Mouse (Mus musculus): ENCODE data around the gene Ifne. TPM values are rescaled to one million over a fixed set of nuclear protein-coding genes. Genes with fewer than 3 reads are reported as not detected.

Ifne gene
- polyA plus RNA-seq, 1 experiment from 2014 or later = not detected

DNA sequence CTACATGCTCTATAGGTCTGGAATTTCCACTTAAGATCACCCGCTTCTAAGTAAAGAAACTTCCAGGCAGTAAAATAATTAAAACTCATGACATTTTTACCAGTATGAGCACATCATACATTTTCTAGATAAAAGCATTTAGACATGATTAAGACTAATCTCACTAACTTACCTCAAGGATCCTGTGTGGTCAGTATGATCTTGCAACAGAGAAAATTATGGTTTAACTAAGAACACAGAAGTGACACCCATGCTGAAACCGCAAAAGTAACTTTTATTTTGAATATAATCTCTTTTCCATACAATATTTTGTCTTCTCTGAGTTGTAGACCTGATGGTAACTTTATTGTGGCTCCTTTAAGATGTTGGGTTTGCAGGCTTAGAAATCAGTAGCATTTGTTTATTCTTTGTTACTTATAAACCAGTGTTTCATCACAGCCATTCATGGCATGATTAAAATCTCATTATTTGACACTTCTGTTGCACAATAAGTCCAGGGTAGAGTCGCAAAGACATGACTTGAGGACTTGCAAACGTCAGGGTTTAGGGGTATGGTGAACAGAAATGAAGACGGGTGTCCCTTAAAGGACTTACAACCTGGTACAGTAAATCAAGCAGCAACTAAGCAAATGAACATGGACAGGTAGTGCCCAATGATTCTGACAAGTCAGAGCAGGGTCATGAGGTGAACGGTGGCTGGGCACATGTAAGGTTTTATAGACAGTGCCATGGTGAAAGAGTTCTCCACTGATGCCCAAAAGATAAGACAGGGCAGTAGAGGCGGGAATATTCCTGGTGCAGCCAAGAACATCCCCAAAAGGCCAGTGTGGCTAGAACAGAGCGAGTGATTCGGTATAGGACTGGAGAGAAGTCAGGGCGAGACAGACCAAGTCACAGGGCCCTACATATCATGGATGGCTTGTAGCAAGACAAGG lies 29.9 kb upstream of the Ifne start:
- Histone ChIP-seq H3K4me1 (no peaks in the 10 kb centered on the region), H3K27me3 (replicated peaks) (no peaks in the 10 kb centered on the region), H3K36me3 (no peaks in the 10 kb centered on the region), H3K4me2 (no peak overlapping the region), H3K9me3 (no peaks in the 10 kb centered on the region), H3K4me3 (replicated peaks) (no peak overlapping the region), H3K27ac (no peak overlapping the region), H3K9ac (no peak overlapping the region)
- ATAC-seq (ENCODE audit: insufficient read depth, low FRiP score, low read depth) = no peak
- 80% methylated on average over 10 of the region's 10 CpGs for WGBS

DNA sequence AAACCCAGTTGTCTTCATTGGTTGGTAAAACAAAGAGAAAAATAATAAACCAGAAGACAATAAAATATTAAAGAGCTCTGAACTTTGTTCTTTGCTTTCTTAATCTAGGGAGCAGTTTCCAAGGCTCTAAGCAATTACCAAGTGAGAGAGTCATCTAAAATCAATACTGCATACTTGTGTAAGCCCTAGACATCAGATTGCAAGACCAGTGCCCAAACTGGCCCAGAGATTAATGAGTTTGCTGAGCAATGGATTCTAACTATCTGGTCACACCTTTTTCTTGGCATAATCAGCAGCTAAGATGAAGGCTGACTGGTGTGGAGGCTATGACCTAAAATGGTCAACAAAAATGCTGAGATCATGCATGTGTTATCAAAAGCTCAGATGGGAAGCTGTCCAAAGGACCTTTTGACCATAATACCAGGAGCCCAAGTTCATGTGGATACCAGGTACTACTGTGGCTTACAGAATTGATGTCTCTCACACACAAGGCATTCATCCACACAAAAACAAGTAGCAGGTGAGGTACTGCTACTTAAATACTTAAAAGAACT lies 13.3 kb upstream of the Ifne start:
- Histone ChIP-seq H3K27ac (no peak overlapping the region), H3K9me3 (no peaks in the 10 kb centered on the region), H3K36me3 (no peaks in the 10 kb centered on the region), H3K27me3 (replicated peaks) (no peaks in the 10 kb centered on the region), H3K4me2 (no peak overlapping the region), H3K4me1 (no peaks in the 10 kb centered on the region), H3K9ac (no peak overlapping the region), H3K4me3 (replicated peaks) (no peak overlapping the region)
- peak; percentile 60 for ATAC-seq (ENCODE audit: insufficient read depth, low FRiP score, low read depth)

DNA sequence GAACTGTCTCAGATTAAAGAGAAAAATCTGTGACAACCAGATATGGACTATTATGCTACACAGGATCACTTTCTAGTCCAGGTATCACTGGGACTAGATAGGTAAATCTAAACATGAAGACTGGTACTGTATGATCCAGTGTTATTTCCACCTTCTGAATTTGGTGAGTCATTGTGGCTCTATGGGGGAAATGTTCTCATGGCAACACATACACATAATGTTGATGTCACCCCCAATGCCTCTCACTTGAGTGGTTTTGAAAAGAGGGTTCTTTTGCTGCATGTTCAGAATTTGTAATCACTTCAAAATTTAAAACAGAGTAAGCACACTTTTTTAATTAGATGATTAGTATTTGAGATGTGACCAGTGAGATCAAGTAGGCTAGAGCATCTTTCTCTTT lies 8.2 kb upstream of the Ifne start:
- H3K9ac ChIP-seq = no peak overlapping the region
- no peaks in the 10 kb centered on the region for H3K9me3 ChIP-seq
- H3K4me3 ChIP-seq (replicated peaks) = no peak overlapping the region
- H3K27ac ChIP-seq = no peak overlapping the region
- no peaks in the 10 kb centered on the region for H3K36me3 ChIP-seq
- no peaks in the 10 kb centered on the region for H3K27me3 ChIP-seq (replicated peaks)
- ATAC-seq (ENCODE audit: insufficient read depth, low FRiP score, low read depth) = no peak
- H3K4me2 ChIP-seq = no peak overlapping the region
- H3K4me1 ChIP-seq = no peaks in the 10 kb centered on the region

DNA sequence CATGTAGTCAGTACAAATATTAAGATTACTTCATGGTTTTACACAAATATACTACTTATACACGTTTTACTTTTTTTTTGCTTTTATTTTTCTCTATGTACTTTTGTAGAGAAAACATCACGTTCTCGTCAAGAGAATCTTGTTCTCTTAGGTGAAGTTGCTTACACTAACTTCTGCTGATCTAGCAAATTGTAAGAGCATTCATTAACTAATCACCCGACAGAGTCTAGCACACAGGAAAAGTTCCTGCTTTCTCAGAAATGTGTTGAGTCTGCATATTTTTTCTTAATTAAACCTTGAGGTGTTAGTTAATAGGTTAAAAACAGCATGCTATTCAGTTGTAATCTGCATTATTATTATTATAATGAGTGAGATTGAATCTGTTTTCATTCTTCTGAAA lies 1.2 kb downstream of the Ifne start:
- Histone ChIP-seq H3K36me3 (no peaks in the 10 kb centered on the region), H3K9me3 (no peaks in the 10 kb centered on the region), H3K4me3 (replicated peaks) (no peak overlapping the region), H3K27ac (no peak overlapping the region), H3K9ac (no peak overlapping the region), H3K4me1 (0 out of 2 replicates have a peak, but pooled peaks cover 2% of the 10 kb centered on the region), H3K27me3 (replicated peaks) (no peaks in the 10 kb centered on the region), H3K4me2 (no peak overlapping the region)
- WGBS = 61% methylated on average over 4 of the region's 4 CpGs
- ATAC-seq (ENCODE audit: insufficient read depth, low FRiP score, low read depth) = no peak

DNA sequence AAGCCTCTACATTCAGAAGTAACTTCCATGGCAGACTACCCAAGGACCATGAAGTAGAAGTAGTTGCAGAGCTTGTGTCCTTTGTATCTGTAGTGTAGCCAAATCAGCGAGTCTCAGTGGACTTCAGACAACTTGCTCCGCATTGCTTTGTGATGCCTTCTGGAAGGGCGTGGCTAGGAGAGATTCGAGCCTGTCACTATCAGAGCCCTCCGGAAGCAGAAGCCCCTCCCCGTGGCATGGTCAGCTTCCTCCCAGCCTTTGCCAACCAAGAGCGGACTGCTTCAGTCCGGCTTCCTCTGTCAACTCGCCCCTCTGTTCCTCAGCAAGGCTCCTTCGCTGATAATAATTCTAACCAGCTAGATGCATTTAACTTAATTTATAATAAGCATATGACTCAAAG lies 1.8 kb downstream of the Ifne start:
- Histone ChIP-seq H3K27ac (no peak overlapping the region), H3K4me1 (0 out of 2 replicates have a peak, but pooled peaks cover 2% of the 10 kb centered on the region), H3K27me3 (replicated peaks) (no peaks in the 10 kb centered on the region), H3K9me3 (no peaks in the 10 kb centered on the region), H3K4me3 (replicated peaks) (no peak overlapping the region), H3K36me3 (no peaks in the 10 kb centered on the region), H3K9ac (no peak overlapping the region), H3K4me2 (no peak overlapping the region)
- 45% methylated on average over 10 of the region's 10 CpGs for whole genome bisulfite sequencing
- ATAC-seq (ENCODE audit: insufficient read depth, low FRiP score, low read depth) = no peak

DNA sequence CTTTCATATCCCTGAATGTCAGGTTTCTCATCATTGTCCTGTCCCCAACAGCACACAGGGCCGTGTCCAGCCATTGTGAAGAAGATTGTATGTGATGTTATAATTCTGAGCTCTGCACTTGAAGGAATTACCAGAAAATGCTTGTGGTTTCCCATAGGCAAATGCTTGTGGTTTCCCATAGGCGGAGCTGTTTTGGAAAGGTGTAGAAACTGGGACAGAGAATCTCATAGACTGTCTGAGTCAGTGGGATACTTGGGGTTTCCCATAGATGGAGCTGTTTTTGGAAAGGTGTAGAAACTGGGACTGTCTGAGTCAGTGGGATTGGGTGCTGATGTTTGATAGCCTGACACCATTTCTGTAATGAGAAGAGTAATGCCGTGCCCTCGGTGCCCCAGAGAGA lies 3.5 kb downstream of the Ifne start:
- Histone ChIP-seq H3K4me3 (replicated peaks) (no peak overlapping the region), H3K9ac (no peak overlapping the region), H3K36me3 (no peaks in the 10 kb centered on the region), H3K27me3 (replicated peaks) (no peaks in the 10 kb centered on the region), H3K4me1 (0 out of 2 replicates have a peak, but pooled peaks cover 2% of the 10 kb centered on the region), H3K27ac (no peak overlapping the region), H3K4me2 (no peak overlapping the region), H3K9me3 (no peaks in the 10 kb centered on the region)
- 83% methylated on average over 4 of the region's 4 CpGs for whole genome bisulfite sequencing
- no peak for ATAC-seq (ENCODE audit: insufficient read depth, low FRiP score, low read depth)

DNA sequence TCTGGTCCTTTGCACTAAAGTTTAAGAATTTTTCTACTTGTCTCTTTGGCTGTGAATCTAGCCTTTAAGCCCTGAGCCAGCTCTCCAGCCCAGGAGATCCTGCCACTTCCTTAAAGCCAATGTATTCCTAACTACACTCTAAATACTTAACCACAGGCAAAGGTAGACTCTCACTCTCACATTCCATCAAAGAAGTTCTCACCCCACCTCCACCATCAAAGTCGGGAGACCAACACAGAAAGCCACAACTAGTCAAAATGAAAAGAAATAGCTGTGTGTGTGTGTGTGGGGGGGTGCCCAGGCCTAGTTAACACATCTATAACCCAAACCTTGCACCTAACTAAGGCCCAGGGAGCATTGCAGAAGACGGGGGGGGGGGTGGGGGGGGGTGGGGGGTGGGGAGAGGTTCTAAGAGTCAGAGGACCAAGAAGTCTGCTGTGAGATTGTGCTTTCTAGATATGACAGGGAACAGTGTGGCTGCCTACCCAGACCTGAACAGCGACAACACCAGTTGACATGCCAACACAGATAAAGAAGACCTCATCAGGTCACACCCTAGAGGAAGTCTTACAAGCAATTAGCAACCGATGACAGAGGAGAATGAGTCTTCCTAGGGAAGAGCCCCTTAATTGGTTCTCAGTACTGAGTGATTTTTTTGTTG lies 4.4 kb downstream of the Ifne start:
- no peaks in the 10 kb centered on the region for H3K27me3 ChIP-seq (replicated peaks)
- H3K36me3 ChIP-seq = no peaks in the 10 kb centered on the region
- no peak for ATAC-seq (ENCODE audit: insufficient read depth, low FRiP score, low read depth)
- H3K9ac ChIP-seq = no peak overlapping the region
- H3K27ac ChIP-seq = no peak overlapping the region
- no peaks in the 10 kb centered on the region for H3K9me3 ChIP-seq
- WGBS = 70% methylated on average over 4 of the region's 4 CpGs
- H3K4me3 ChIP-seq (replicated peaks) = no peak overlapping the region
- H3K4me2 ChIP-seq = no peak overlapping the region
- 0 out of 2 replicates have a peak, but pooled peaks cover 2% of the 10 kb centered on the region for H3K4me1 ChIP-seq

DNA sequence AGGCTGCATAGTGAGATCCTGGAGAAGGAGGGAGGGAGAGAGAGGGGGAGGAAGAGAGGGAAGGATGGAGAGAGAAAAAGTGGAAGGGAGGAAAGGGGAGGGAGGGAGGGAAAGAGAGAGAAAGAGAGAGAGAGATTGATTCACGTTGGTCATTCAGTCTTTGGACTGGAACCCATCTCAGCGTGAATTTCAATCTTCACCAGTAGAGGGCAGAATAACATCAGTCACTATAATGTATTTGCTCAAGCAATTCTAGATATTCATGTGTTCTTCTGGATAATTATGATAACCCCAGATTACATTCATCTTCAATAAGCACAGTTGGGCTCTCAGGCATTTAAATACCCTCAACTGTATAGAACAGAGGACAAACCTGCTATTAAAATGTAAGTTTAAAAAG lies 7.3 kb downstream of the Ifne start:
- no peaks in the 10 kb centered on the region for H3K9me3 ChIP-seq
- no peak overlapping the region for H3K4me3 ChIP-seq (replicated peaks)
- H3K27me3 ChIP-seq (replicated peaks) = no peaks in the 10 kb centered on the region
- ATAC-seq (ENCODE audit: insufficient read depth, low FRiP score, low read depth) = no peak
- peaks cover 4% of the 10 kb centered on the region; the same call in 1 of the 2 replicates for H3K4me1 ChIP-seq
- 0% methylated on average over 2 of the region's 2 CpGs for WGBS
- no peak overlapping the region for H3K9ac ChIP-seq
- no peaks in the 10 kb centered on the region for H3K36me3 ChIP-seq
- H3K4me2 ChIP-seq = no peak overlapping the region
- no peak overlapping the region for H3K27ac ChIP-seq

DNA sequence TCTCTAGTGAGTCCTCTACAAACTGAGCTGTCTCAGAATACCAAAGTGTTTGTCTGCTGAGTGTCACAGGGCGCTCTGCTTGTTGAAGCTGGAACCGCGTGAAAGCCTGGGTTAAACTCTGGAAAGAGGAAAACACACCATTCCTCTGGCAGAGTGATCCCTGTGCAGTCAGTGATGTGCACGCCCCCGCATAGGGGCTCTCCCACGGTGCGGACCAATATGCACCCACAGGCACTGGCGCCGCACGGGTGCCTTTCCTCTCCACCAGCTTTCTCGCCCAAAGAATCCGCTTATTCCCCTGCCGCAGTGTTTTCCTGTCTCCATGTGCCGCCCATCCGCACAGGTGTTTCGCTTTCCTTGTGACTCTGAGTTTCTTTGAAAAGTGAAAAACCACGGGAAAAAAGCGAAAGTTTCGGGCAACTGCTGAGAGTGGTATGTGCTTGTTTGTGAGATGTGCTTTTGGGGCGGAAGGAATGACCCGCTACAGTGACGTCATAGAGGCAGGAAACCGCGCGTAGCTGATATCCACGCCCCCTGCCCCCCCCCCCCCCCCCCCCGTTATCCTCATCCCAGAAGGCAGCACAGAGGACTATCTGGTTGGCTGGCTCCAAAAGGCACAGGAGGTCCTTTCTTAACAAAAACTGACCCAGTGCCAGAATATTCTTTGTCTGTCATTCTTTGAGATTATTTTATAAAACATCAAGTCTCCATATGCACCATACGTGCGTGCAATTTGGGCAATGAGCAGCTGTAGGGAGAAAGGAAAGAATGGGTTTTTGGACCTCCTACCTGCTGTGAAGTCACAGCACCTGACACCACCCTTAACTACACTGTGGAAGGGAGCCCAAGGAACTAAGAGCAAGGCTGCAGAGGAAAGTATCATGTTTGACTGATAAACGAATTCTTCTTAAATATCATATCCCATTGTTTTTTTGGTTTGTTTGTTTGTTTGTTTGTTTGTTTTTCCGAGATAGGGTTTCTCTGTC lies 11.8 kb downstream of the Ifne start:
- 6% methylated on average over 31 of the region's 31 CpGs for WGBS
- Histone ChIP-seq H3K27ac (no peak overlapping the region), H3K36me3 (no peaks in the 10 kb centered on the region), H3K4me3 (replicated peaks) (peak overlapping the region; percentile 53), H3K4me1 (peaks cover 7% of the 10 kb centered on the region; the same call in 1 of the 2 replicates), H3K9ac (peak overlapping the region; percentile 29; the same call in 1 of the 2 replicates), H3K27me3 (replicated peaks) (0 out of 2 replicates have a peak, but pooled peaks cover 5% of the 10 kb centered on the region), H3K9me3 (no peaks in the 10 kb centered on the region), H3K4me2 (peak overlapping the region; percentile 84)
- peak; percentile 49; the same call in 1 of the 2 replicates for ATAC-seq (ENCODE audit: insufficient read depth, low FRiP score, low read depth)

DNA sequence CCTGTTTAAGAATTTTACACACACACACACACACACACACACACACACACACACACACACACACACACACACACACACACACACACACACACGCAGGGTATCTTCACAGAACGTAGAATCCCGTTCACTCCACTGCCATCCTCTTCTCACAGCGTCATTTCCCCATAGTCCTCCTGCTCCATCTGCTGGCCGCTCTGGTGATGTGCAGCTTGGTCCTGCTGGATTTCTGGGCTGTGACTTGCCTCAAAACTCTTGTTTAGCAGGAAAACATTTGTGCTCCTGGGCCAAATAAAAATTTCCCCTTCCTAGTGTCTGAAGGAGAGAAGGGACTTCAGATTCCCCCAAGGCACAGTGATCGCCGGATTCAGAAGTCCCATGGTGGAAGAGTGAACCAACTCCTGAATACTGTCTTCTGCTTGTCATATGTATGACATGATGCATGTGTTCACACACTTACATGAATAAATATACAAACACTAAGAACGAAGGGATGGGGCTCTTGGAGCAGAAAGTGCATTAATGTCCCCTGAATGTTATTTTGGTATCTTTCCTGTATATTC lies 12.6 kb downstream of the Ifne start:
- 0% methylated on average over 8 of the region's 8 CpGs for WGBS
- Histone ChIP-seq H3K4me1 (peaks cover 7% of the 10 kb centered on the region; the same call in 1 of the 2 replicates), H3K9me3 (no peaks in the 10 kb centered on the region), H3K9ac (no peak overlapping the region), H3K27me3 (replicated peaks) (0 out of 2 replicates have a peak, but pooled peaks cover 5% of the 10 kb centered on the region), H3K4me2 (peak overlapping the region; percentile 84), H3K27ac (no peak overlapping the region), H3K36me3 (no peaks in the 10 kb centered on the region), H3K4me3 (replicated peaks) (peak overlapping the region; percentile 53)
- ATAC-seq (ENCODE audit: insufficient read depth, low FRiP score, low read depth) = no peak

DNA sequence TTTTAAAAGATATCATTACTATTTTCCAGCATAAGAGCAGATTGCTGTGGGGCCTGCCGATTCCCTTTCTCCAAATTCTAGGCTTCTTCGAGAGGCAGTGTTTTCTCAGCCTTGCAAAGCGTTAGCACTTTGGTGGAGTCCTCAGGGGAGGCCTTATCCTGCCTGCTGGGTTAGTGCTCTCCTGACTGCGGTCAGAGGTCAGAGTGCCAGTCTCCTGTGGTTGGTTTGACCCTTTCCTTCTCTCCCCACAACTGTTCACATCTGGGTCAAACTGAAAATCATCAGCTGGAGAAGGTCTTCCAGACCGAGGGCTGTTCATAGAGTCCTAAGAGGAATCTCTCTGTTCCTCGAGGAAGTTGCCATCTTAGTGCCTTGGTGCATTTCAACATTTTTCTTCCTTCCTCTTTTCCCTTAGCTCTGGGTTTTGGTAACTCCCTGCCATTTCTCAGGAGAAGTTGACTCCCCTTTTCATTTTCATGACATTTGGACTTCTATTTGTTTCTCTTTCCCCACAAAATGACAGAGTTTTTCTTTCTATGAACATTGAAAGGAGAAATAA lies 14.9 kb downstream of the Ifne start:
- Histone ChIP-seq H3K4me2 (no peak overlapping the region), H3K4me1 (peaks cover 7% of the 10 kb centered on the region; the same call in 1 of the 2 replicates), H3K36me3 (no peaks in the 10 kb centered on the region), H3K27me3 (replicated peaks) (0 out of 2 replicates have a peak, but pooled peaks cover 5% of the 10 kb centered on the region), H3K4me3 (replicated peaks) (no peak overlapping the region), H3K27ac (no peak overlapping the region), H3K9ac (no peak overlapping the region), H3K9me3 (no peaks in the 10 kb centered on the region)
- no peak for ATAC-seq (ENCODE audit: insufficient read depth, low FRiP score, low read depth)
- WGBS = 51% methylated on average over 6 of the region's 6 CpGs

All from stomach, embryonic 15.5 days (tissue).